Mouse (Mus musculus) CH12.LX (cell line): ENCODE data around the gene Atp2b4. TPM values are rescaled to one million over a fixed set of nuclear protein-coding genes. Genes with fewer than 3 reads are reported as not detected.

Source experiments
- DNase-seq: peaks from one replicate; pipeline ENCODE4 v3.0.0-alpha.2; 2013; ENCODE audit errors: extremely low read depth
- H3K27ac ChIP-seq: 2 replicates; pipeline ENCODE4 v1.5.1; 2012; ENCODE audit warnings: low read depth, mild to moderate bottlenecking, control low read depth, moderate library complexity; ENCODE audit not compliant: insufficient read depth
- H3K27me3 ChIP-seq: replicated peaks from 2 replicates; pipeline ENCODE3; 2012; ENCODE audit warnings: inconsistent platforms
- H3K36me3 ChIP-seq, 2 experiments: replicated peaks in 1 of 2; 2 replicates each; pipeline versions ENCODE3 to v1.6.1; 2012; ENCODE audit warnings: inconsistent platforms in 1 of 2, low read length in 1 of 2, mild to moderate bottlenecking in 1 of 2, mixed read lengths in 1 of 2, moderate library complexity in 1 of 2; ENCODE audit not compliant: control insufficient read depth in 1 of 2, insufficient read depth in 1 of 2
- H3K4me1 ChIP-seq, 2 experiments: 2 replicates each; pipeline ENCODE4 v1.6.1; 2012; ENCODE audit warnings: inconsistent platforms in 1 of 2, moderate library complexity in 1 of 2; ENCODE audit not compliant: insufficient read depth in 2 of 2, control insufficient read depth in 1 of 2
- H3K4me2 ChIP-seq: 2 replicates; pipeline ENCODE4 v1.6.1; 2012; ENCODE audit warnings: low read depth, mild to moderate bottlenecking, control low read depth; ENCODE audit not compliant: poor library complexity, insufficient read depth, severe bottlenecking
- H3K4me3 ChIP-seq, 3 experiments: fragments of 150-350 bp in 1 of 3; sonication (generic) in 1 of 3; replicated peaks in 1 of 3; 2 replicates each; pipeline versions ENCODE3 to v1.5.1; 2011 to 2012; ENCODE audit warnings: low read depth in 2 of 3, low read length in 2 of 3, mild to moderate bottlenecking in 2 of 3, moderate library complexity in 2 of 3, control low read depth in 1 of 3, improper control_type of control experiment in 1 of 3, inconsistent platforms in 1 of 3, mixed read lengths in 1 of 3; ENCODE audit not compliant: poor library complexity in 1 of 3
- H3K79me2 ChIP-seq: replicated peaks from 2 replicates; pipeline ENCODE4 v1.6.1; 2012; ENCODE audit warnings: mild to moderate bottlenecking, moderate library complexity; ENCODE audit not compliant: control insufficient read depth, poor library complexity, insufficient read depth, severe bottlenecking; ENCODE audit errors: extremely low read depth
- H3K9ac ChIP-seq: 2 replicates; pipeline ENCODE4 v1.6.1; 2012; ENCODE audit warnings: low read depth, mild to moderate bottlenecking, control low read depth, moderate library complexity; ENCODE audit not compliant: insufficient read depth
- H3K9me3 ChIP-seq: replicated peaks from 2 replicates; pipeline ENCODE3; 2012; ENCODE audit warnings: low read length, inconsistent platforms, mixed read lengths
- BHLHE40 ChIP-seq: IDR thresholded peaks from 2 replicates; pipeline ENCODE4 v1.6.1; 2011; ENCODE audit warnings: mild to moderate bottlenecking, low read depth, low read length, improper control_type of control experiment
- CHD1 ChIP-seq: IDR thresholded peaks from 2 replicates; pipeline ENCODE4 v1.6.1; 2012; ENCODE audit warnings: low read depth, low read length, improper control_type of control experiment, inconsistent platforms
- CHD2 ChIP-seq: IDR thresholded peaks from 2 replicates; pipeline ENCODE4 v1.6.1; 2011; ENCODE audit warnings: low read length, improper control_type of control experiment
- ELF1 ChIP-seq: IDR thresholded peaks from 2 replicates; pipeline ENCODE4 v1.6.1; 2014; ENCODE audit warnings: low read depth, mild to moderate bottlenecking, inconsistent platforms, low read length, improper control_type of control experiment
- EP300 ChIP-seq: IDR thresholded peaks from 2 replicates; pipeline ENCODE4 v1.6.1; 2011; ENCODE audit warnings: low read length, improper control_type of control experiment
- GABPA ChIP-seq: IDR thresholded peaks from 2 replicates; pipeline ENCODE4 v1.6.1; 2012; ENCODE audit warnings: low read depth, low read length, improper control_type of control experiment, inconsistent platforms; ENCODE audit not compliant: insufficient replicate concordance
- HCFC1 ChIP-seq: IDR thresholded peaks from 2 replicates; pipeline ENCODE4 v1.6.1; 2012; ENCODE audit warnings: low read depth, mild to moderate bottlenecking, inconsistent platforms, low read length, improper control_type of control experiment
- IRF4 ChIP-seq: IDR thresholded peaks from 2 replicates; pipeline ENCODE4 v1.6.1; 2014; ENCODE audit warnings: low read depth, mild to moderate bottlenecking, inconsistent platforms, low read length, improper control_type of control experiment
- JUN ChIP-seq: IDR thresholded peaks from 2 replicates; pipeline ENCODE4 v1.6.1; 2011; ENCODE audit warnings: low read depth, mild to moderate bottlenecking, low read length, improper control_type of control experiment, moderate library complexity; ENCODE audit not compliant: insufficient read depth
- MAFK ChIP-seq: IDR thresholded peaks from 2 replicates; pipeline ENCODE4 v1.6.1; 2011; ENCODE audit warnings: low read length, improper control_type of control experiment; ENCODE audit not compliant: insufficient replicate concordance
- MAZ ChIP-seq: IDR thresholded peaks from 2 replicates; pipeline ENCODE4 v1.6.1; 2012; ENCODE audit warnings: low read depth, mild to moderate bottlenecking, inconsistent platforms, low read length, improper control_type of control experiment, moderate library complexity
- MXI1 ChIP-seq: IDR thresholded peaks from 2 replicates; pipeline ENCODE4 v1.6.1; 2011; ENCODE audit warnings: mild to moderate bottlenecking, low read depth, low read length, improper control_type of control experiment
- NELFE ChIP-seq: IDR thresholded peaks from 2 replicates; pipeline ENCODE4 v1.6.1; 2011; ENCODE audit warnings: low read depth, low read length, improper control_type of control experiment
- POLR2A ChIP-seq: IDR thresholded peaks from 2 replicates; pipeline ENCODE4 v1.6.1; 2011; ENCODE audit warnings: low read depth, mild to moderate bottlenecking, improper control_type of control experiment, low read length
- RAD21 ChIP-seq: IDR thresholded peaks from 2 replicates; pipeline ENCODE4 v1.6.1; 2011; ENCODE audit warnings: low read depth, mild to moderate bottlenecking, low read length, improper control_type of control experiment, moderate library complexity
- RCOR1 ChIP-seq: conservative IDR thresholded peaks from 2 replicates; pipeline ENCODE4 v1.6.1; 2012; ENCODE audit warnings: low read depth, mild to moderate bottlenecking, inconsistent platforms, low read length, improper control_type of control experiment
- SIN3A ChIP-seq: IDR thresholded peaks from 2 replicates; pipeline ENCODE4 v1.6.1; 2012; ENCODE audit warnings: low read length, improper control_type of control experiment, inconsistent platforms
- SMC3 ChIP-seq: IDR thresholded peaks from 2 replicates; pipeline ENCODE4 v1.6.1; 2011; ENCODE audit warnings: low read depth, low read length, improper control_type of control experiment
- TBP ChIP-seq: conservative IDR thresholded peaks from 2 replicates; pipeline ENCODE4 v1.6.1; 2011; ENCODE audit warnings: low read depth, low read length, improper control_type of control experiment
- TCF12 ChIP-seq: IDR thresholded peaks from 2 replicates; pipeline ENCODE4 v1.6.1; 2014; ENCODE audit warnings: low read depth, mild to moderate bottlenecking, inconsistent platforms, low read length, improper control_type of control experiment
- UBTF ChIP-seq: IDR thresholded peaks from 2 replicates; pipeline ENCODE4 v1.6.1; 2012; ENCODE audit warnings: low read depth, mild to moderate bottlenecking, inconsistent platforms, low read length, improper control_type of control experiment, moderate library complexity
- USF1 ChIP-seq: IDR thresholded peaks from 2 replicates; pipeline ENCODE4 v1.6.1; 2014; ENCODE audit warnings: low read depth, mild to moderate bottlenecking, inconsistent platforms, low read length, improper control_type of control experiment
- ZC3H11A ChIP-seq: IDR thresholded peaks from 2 replicates; pipeline ENCODE4 v1.6.1; 2012; ENCODE audit warnings: low read depth, mild to moderate bottlenecking, inconsistent platforms, low read length, improper control_type of control experiment
- dilution Hi-C: fragments of 300-500 bp; cut with MboI; formaldehyde crosslinking; loops from 2 replicates; pipeline ENCODE4 v1.14.3; 2020; ENCODE audit warnings: low sequenced_read_pairs; ENCODE audit not compliant: extremely low pct_unique_long_range_greater_than_20kb, extremely low pct_ligation_motif_present
- in situ Hi-C: fragments of 300-500 bp; cut with MboI; formaldehyde crosslinking; loops from 3 replicates; pipeline ENCODE4 v1.14.3; 2019; ENCODE audit warnings: low sequenced_read_pairs, low pct_ligation_motif_present, low pct_unique_long_range_greater_than_20kb, mixed read lengths
- polyA plus RNA-seq: library from polyadenylated mRNA; unstranded; fragments of >175 nt; gene quantifications from 2 replicates; pipeline ENCODE4 v1.2.1, GENCODE M21; 2012; ENCODE audit warnings: low read depth; ENCODE audit not compliant: insufficient read length
- total RNA-seq, 2 experiments: library from RNA; depleted of rRNA; stranded (reverse); fragments of 300-350 nt in 1 of 2; fragments of >200 nt in 1 of 2; gene quantifications; 2 replicates each; pipeline ENCODE4 v1.2.3; 2012 to 2014

Atp2b4 gene
- total and polyA plus RNA-seq, 3 experiments, result 6.9 to 18.4 (median 17.5) TPM

- peak; percentile 98 for TF ChIP-seq SMC3
- TF ChIP-seq UBTF, result no peak
- no peak for TF ChIP-seq CHD2
- no peak for TF ChIP-seq SIN3A
- no peak for TF ChIP-seq MAFK
- TF ChIP-seq CHD1, result no peak
- no peak for TF ChIP-seq TCF12
- no peak for TF ChIP-seq HCFC1
- TF ChIP-seq ELF1, result 0 out of 2 replicates have a peak, but pooled peaks have one; percentile 8
- no peak for TF ChIP-seq USF1
Observed at GRCm38 (mm10) chr1:133735995-133736652, 64.7 kb downstream of the Atp2b4 start (continued).

GRCm38 (mm10) chr1:133732814-133733213 lies 68.0 kb downstream of the Atp2b4 start:
- H3K27me3 ChIP-seq, result no peaks in the 10 kb centered on the region
- H3K36me3 ChIP-seq, result peaks cover 79 to 96% of the 10 kb centered on the region in 2 experiments
- H3K4me3 ChIP-seq, result no peak overlapping the region
- dilution Hi-C loops, result no loop called here
- no peak overlapping the region for H3K27ac ChIP-seq
- in situ Hi-C loops, result no loop called here
- no peak for DNase-seq
- no peak for TF ChIP-seq IRF4
- TF ChIP-seq UBTF, result no peak
- TF ChIP-seq MAZ, result no peak
- no peak for TF ChIP-seq NELFE
- TF ChIP-seq RAD21, result no peak
- TF ChIP-seq BHLHE40, result no peak
- TF ChIP-seq TBP, result no peak
- no peak for TF ChIP-seq USF1
- no peak for TF ChIP-seq MXI1
- TF ChIP-seq ELF1, result no peak
- TF ChIP-seq EP300, result no peak
- no peak for TF ChIP-seq JUN
- TF ChIP-seq GABPA, result no peak
- no peak for TF ChIP-seq ZC3H11A
- TF ChIP-seq POLR2A, result no peak
- no peak for TF ChIP-seq RCOR1
- no peaks in the 10 kb centered on the region for H3K9me3 ChIP-seq
- no peaks in the 10 kb centered on the region for H3K79me2 ChIP-seq
- no peak overlapping the region for H3K9ac ChIP-seq
- no peak overlapping the region for H3K4me2 ChIP-seq
- no peaks in the 10 kb centered on the region for H3K4me1 ChIP-seq
